In genomic region chr17:47225306-47226269, GRCm38 (mm10) we compare ENCODE assay signal across 8 mouse cellular contexts.
DNase-seq lines count a peak whose midpoint lies in the region; ATAC-seq lines count a peak whose summit lies in the region.

No protein-coding gene starts in this region.

- H3K9ac ChIP-seq in limb, embryonic 13.5 days = no peak overlapping the region
- no peak overlapping the region for H3K9ac ChIP-seq in forebrain, embryonic 11.5 days (ENCODE audit: low read length)
- no peak overlapping the region for H3K9ac ChIP-seq in midbrain, embryonic 13.5 days (replicated peaks)

- H3K27ac ChIP-seq in limb, embryonic 13.5 days = peak overlapping the region; percentile 39; the same call in 1 of the 2 replicates
- H3K27ac ChIP-seq in limb, embryonic 10.5 days = no peak overlapping the region
- no peak overlapping the region for H3K27ac ChIP-seq in forebrain, embryonic 11.5 days (ENCODE audit: low read depth, low read length)
- H3K27ac ChIP-seq in midbrain, embryonic 13.5 days = no peak overlapping the region

- H3K4me2 ChIP-seq in limb, embryonic 13.5 days (replicated peaks) = no peak overlapping the region
- no peak overlapping the region for H3K4me2 ChIP-seq in forebrain, embryonic 11.5 days (ENCODE audit: low read depth, low read length, severe bottlenecking)
- H3K4me2 ChIP-seq in midbrain, embryonic 13.5 days (replicated peaks) = no peak overlapping the region

- H3K27me3 ChIP-seq in limb, embryonic 13.5 days = no peaks in the 10 kb centered on the region
- no peaks in the 10 kb centered on the region for H3K27me3 ChIP-seq in limb, embryonic 10.5 days (ENCODE audit: low read depth, poor library complexity, severe bottlenecking)
- no peaks in the 10 kb centered on the region for H3K27me3 ChIP-seq in forebrain, embryonic 11.5 days (ENCODE audit: control insufficient read depth, insufficient read depth, low read length)
- no peaks in the 10 kb centered on the region for H3K27me3 ChIP-seq in midbrain, embryonic 13.5 days

- peak; percentile 24 for ATAC-seq in limb, embryonic 13.5 days (ENCODE audit: low FRiP score, low read depth)
- ATAC-seq in granulocyte monocyte progenitor cell, adult 5-6 weeks (replicated peaks; ENCODE audit: poor library complexity, severe bottlenecking) = peak; percentile 74
- no peak for ATAC-seq in forebrain, embryonic 11.5 days (replicated peaks; ENCODE audit: low FRiP score)
- no peak for ATAC-seq in midbrain, embryonic 13.5 days

- WGBS in limb, embryonic 13.5 days = 69% methylated on average over 18 of the region's 18 CpGs
- WGBS in limb, embryonic 10.5 days = 70% methylated on average over 18 of the region's 18 CpGs
- 74% methylated on average over 18 of the region's 18 CpGs for WGBS in forebrain, embryonic 11.5 days
- 66% methylated on average over 18 of the region's 18 CpGs for WGBS in midbrain, embryonic 13.5 days

- peaks cover 40% of the 10 kb centered on the region for H3K36me3 ChIP-seq in limb, embryonic 13.5 days
- peaks cover 29% of the 10 kb centered on the region for H3K36me3 ChIP-seq in limb, embryonic 10.5 days
- no peaks in the 10 kb centered on the region for H3K36me3 ChIP-seq in forebrain, embryonic 11.5 days (ENCODE audit: control insufficient read depth, insufficient read depth, low read length)
- peaks cover 20% of the 10 kb centered on the region for H3K36me3 ChIP-seq in midbrain, embryonic 13.5 days

- H3K4me3 ChIP-seq in limb, embryonic 13.5 days = no peak overlapping the region
- no peak overlapping the region for H3K4me3 ChIP-seq in limb, embryonic 10.5 days
- H3K4me3 ChIP-seq in forebrain, embryonic 11.5 days (ENCODE audit: low read depth, low read length) = no peak overlapping the region
- no peak overlapping the region for H3K4me3 ChIP-seq in midbrain, embryonic 13.5 days (replicated peaks)

- H3K4me1 ChIP-seq in limb, embryonic 13.5 days = peaks cover 12% of the 10 kb centered on the region
- no peaks in the 10 kb centered on the region for H3K4me1 ChIP-seq in limb, embryonic 10.5 days
- no peaks in the 10 kb centered on the region for H3K4me1 ChIP-seq in forebrain, embryonic 11.5 days (replicated peaks; ENCODE audit: control insufficient read depth, insufficient read depth, low read length)
- H3K4me1 ChIP-seq in midbrain, embryonic 13.5 days (replicated peaks) = peaks cover 8% of the 10 kb centered on the region; the same call in 1 of the 2 replicates

- H3K9me3 ChIP-seq in limb, embryonic 13.5 days = peaks cover 6% of the 10 kb centered on the region
- H3K9me3 ChIP-seq in limb, embryonic 10.5 days (replicated peaks) = no peaks in the 10 kb centered on the region
- H3K9me3 ChIP-seq in forebrain, embryonic 11.5 days (ENCODE audit: control insufficient read depth, low read length) = no peaks in the 10 kb centered on the region
- no peaks in the 10 kb centered on the region; the same call in 1 of the 2 replicates for H3K9me3 ChIP-seq in midbrain, embryonic 13.5 days

- DNase-seq in limb, embryonic 10.5 days (ENCODE audit: low spot score) = no peak
- DNase-seq in Muller cell, postnatal 12 days (ENCODE audit: inconsistent ontology term) = peak; percentile 27
- peak; percentile 39 to 61 for DNase-seq in lung, postnatal 4 days
- DNase-seq in T-cell, adult 2 months (ENCODE audit: low spot score) = no peak
- DNase-seq in forebrain, embryonic 11.5 days (ENCODE audit: low spot score) = no peak

Comparison
In these comparisons a context has a peak if more than half of its experiments do, and no peak if none do; other contexts are left out.
1. ATAC-seq: peak in limb, embryonic 13.5 days (single experiment) and granulocyte monocyte progenitor cell, adult 5-6 weeks (single experiment); none in forebrain, embryonic 11.5 days (single experiment) and midbrain, embryonic 13.5 days (single experiment).
2. DNase-seq: peak in Muller cell, postnatal 12 days (single experiment) and lung, postnatal 4 days (2 of 2); none in limb, embryonic 10.5 days (single experiment), T-cell, adult 2 months (single experiment) and forebrain, embryonic 11.5 days (single experiment).